Comparison of ENCODE assay signal across 14 mouse cellular contexts in the genomic region with DNA sequence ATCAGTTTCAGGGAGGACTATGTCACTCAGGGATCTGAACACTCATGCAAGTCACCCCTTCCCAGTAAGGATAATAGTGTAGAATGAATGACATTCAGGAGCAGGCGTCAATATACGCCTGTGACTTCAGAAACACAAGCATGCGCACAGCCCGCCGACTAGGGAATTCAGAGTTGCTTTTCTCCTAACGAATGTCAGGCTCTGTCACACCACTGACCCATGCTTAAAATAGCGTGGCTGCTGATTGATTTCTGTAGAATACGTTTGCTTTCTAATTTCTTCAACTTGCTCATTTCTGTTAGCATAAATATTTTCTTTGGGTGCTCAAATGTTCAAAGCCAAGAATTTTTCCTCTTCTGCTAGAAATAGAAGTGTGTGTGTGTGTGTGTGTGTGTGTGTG.
"Had no signal": no experiment of that assay in that cellular context is flagged by ENCODE, and none has a peak within 500 bp of the region (broad histone marks: within the 10 kb centered on the region; RNA-seq: fewer than 3 reads in every experiment).

No protein-coding gene starts in this region.

- ATAC-seq: liver, embryonic 12.5 days; midbrain, embryonic 16.5 days had no signal

- H3K4me1 ChIP-seq: limb, embryonic 15.5 days; midbrain, embryonic 12.5 days; stomach, embryonic 15.5 days had no signal

- DNase-seq: kidney, adult 8-10 months; kidney, postnatal 36 days; layer of hippocampus, adult 9-11 months; layer of hippocampus, postnatal 36 days; retina, postnatal 1 day; right cerebral cortex, postnatal 14 days; thymus, adult 2 months; thymus, postnatal 25 days had no signal

- H3K4me3 ChIP-seq: limb, embryonic 15.5 days; liver, embryonic 12.5 days; midbrain, embryonic 12.5 days; neural tube, embryonic 13.5 days; stomach, embryonic 15.5 days had no signal

- H3K36me3 ChIP-seq: midbrain, embryonic 12.5 days; neural tube, embryonic 13.5 days had no signal

- H3K27me3 ChIP-seq: limb, embryonic 15.5 days; liver, embryonic 12.5 days; midbrain, embryonic 12.5 days; neural tube, embryonic 13.5 days; stomach, embryonic 15.5 days had no signal

- H3K9ac ChIP-seq: limb, embryonic 15.5 days; liver, embryonic 12.5 days; midbrain, embryonic 12.5 days; neural tube, embryonic 13.5 days; stomach, embryonic 15.5 days had no signal

- H3K4me2 ChIP-seq: limb, embryonic 15.5 days; liver, embryonic 12.5 days; midbrain, embryonic 12.5 days; neural tube, embryonic 13.5 days; stomach, embryonic 15.5 days had no signal

- H3K27ac ChIP-seq: limb, embryonic 15.5 days; liver, embryonic 12.5 days; midbrain, embryonic 12.5 days; neural tube, embryonic 13.5 days; stomach, embryonic 15.5 days had no signal

- H3K9me3 ChIP-seq: limb, embryonic 15.5 days; liver, embryonic 12.5 days; midbrain, embryonic 12.5 days; neural tube, embryonic 13.5 days; stomach, embryonic 15.5 days had no signal
